Mouse (Mus musculus) hindbrain, embryonic 11.5 days (tissue): Measurements from ENCODE around the gene Slc25a36. TPM values are rescaled to one million over a fixed set of nuclear protein-coding genes. Genes with fewer than 3 reads are reported as not detected.
A peak's percentile ranks its signal among the peaks of the same experiment; 100 is the strongest.

ENCODE experiments used
- ATAC-seq: fragments of 200-750 bp; cut with Nextera tagmentation; 2 replicates; pipeline ENCODE4 v1.8.0; 2017; ENCODE audit warnings: mild to moderate bottlenecking, moderate TSS enrichment, moderate library complexity; ENCODE audit not compliant: low FRiP score
- DNase-seq: peaks from one replicate; pipeline ENCODE4 v3.0.0-alpha.2; 2015; ENCODE audit warnings: low spot score
- H3K27ac ChIP-seq: fragments of 300-500 bp; sonication (generic); 2 replicates; pipeline ENCODE4 v1.5.1; 2014; ENCODE audit warnings: mild to moderate bottlenecking, low read depth, low read length
- H3K27me3 ChIP-seq: fragments of 300-500 bp; sonication (generic); 2 replicates; pipeline ENCODE4 v1.6.1; 2014; ENCODE audit warnings: mild to moderate bottlenecking, low read length, moderate library complexity, mixed read lengths; ENCODE audit not compliant: control insufficient read depth, insufficient read depth
- H3K36me3 ChIP-seq: fragments of 300-500 bp; sonication (generic); 2 replicates; pipeline ENCODE4 v1.6.1; 2014; ENCODE audit warnings: mild to moderate bottlenecking, low read length, moderate library complexity, mixed read lengths; ENCODE audit not compliant: control insufficient read depth, insufficient read depth
- H3K4me1 ChIP-seq: fragments of 300-500 bp; sonication (generic); replicated peaks from 2 replicates; pipeline ENCODE4 v1.6.1; 2014; ENCODE audit warnings: low read length, mixed read lengths; ENCODE audit not compliant: control insufficient read depth, insufficient read depth
- H3K4me2 ChIP-seq: fragments of 300-500 bp; sonication (generic); replicated peaks from 2 replicates; pipeline ENCODE4 v1.6.1; 2014; ENCODE audit warnings: mild to moderate bottlenecking, low read depth, low read length
- H3K4me3 ChIP-seq: fragments of 300-500 bp; sonication (generic); 2 replicates; pipeline ENCODE4 v1.5.1; 2014; ENCODE audit warnings: low read depth, low read length
- H3K9ac ChIP-seq: fragments of 300-500 bp; sonication (generic); 2 replicates; pipeline ENCODE4 v1.6.1; 2014; ENCODE audit warnings: low read depth, low read length
- H3K9me3 ChIP-seq: fragments of 300-500 bp; sonication (generic); 2 replicates; pipeline ENCODE4 v1.6.1; 2016; ENCODE audit warnings: low read length; ENCODE audit not compliant: control insufficient read depth
- WGBS: fragments of 180-500 bp; shearing (Covaris S2); extraction: QIAGEN DNeasy Blood & Tissue Kit; methylation state at CpG from one replicate; pipeline ENCODE4 v1.1.7; 2014; 5-methylcytosine and 5-hydroxymethylcytosine counted together
- polyA plus RNA-seq: library from polyadenylated mRNA; unstranded; fragments of >200 nt; fragmentation: Nextera tagmentation; extraction: Ambion mirVana; gene quantifications from 2 replicates; pipeline ENCODE4 v1.2.1, GENCODE M21; 2014

Slc25a36 gene
- polyA plus RNA-seq, result 79.1 and 91.0 TPM in 2 replicates

DNA sequence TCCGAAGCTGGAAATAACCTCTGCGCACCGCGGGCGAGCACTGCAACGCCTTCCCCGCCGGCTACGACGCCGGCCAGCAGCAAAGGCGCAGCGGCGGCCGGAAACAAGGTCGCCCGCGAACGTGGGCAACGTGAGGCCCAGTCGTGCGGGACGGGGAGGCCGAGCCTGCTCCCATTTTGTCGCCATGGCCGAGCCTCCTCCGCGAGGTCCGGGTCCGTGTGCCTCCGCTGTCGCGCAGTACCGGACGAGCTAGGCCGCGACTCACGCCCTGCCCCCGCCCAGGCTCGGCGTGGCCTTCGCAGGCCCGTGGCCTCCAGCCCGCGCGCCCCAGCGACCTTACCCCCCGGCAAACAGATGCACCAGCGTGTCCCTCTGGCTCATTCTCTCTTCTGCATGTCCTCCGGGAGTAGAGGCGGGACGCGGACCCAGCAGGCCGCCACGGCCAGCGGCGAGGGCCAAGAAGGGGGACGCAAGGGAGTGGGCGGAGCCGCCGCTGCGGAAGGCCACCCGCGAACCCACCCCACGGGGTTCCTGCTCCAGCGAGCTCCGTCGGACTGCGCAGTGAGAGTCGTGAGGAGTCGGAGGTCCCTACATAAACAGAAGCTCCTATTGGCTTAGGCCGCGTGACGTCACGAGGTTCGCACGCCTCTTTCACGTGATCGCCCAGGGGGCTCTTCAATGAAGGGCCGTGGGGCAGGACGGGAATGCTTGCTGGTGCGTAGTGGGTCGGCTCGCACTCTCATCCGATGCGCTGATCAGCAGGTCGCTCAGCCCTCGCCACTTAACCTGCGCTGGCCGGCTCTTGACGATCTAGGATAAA lies at the start of gene Slc25a36:
TSS of gene Slc25a36 (minus strand) at position 587 of the 820 bp plus-strand sequence.
- H3K27ac ChIP-seq, result peak within 1 kb of the TSS; percentile 81
- WGBS, result under 1% methylated on average over 87 of the region's 91 CpGs
- no peaks in the 10 kb centered on the region for H3K9me3 ChIP-seq

DNA sequence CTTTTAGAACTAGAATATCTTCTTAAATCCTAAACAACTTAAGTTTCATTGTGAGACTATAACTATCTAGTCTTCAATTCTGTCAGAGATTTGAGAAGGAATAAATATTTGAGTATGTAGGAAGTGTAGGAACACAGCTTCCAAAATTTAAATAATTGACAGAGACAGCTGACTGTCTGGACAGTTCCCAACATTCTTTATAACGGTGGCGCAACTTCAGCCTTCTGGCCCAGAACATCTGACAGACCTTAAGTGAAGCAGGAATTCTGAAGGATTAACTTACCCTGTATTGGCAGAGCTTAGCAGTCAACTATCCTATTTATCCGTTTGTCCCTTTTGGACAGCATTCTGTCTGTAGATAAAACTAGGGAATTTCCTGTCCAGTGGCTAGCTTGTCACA lies 47.5 kb upstream of the Slc25a36 start:
- WGBS, result 86% methylated on average over 3 of the region's 3 CpGs
- no peak for ATAC-seq

More for the DNA sequence above, at the start of gene Slc25a36:
- DNase-seq (peak; percentile 98), ATAC-seq (peak; percentile 99)
- no peaks in the 10 kb centered on the region for H3K36me3 ChIP-seq
- peak within 1 kb of the TSS; percentile 61 for H3K4me2 ChIP-seq
- no peaks in the 10 kb centered on the region for H3K4me1 ChIP-seq
- peak within 1 kb of the TSS; percentile 83 for H3K9ac ChIP-seq
- peak within 1 kb of the TSS; percentile 86 for H3K4me3 ChIP-seq
- no peaks in the 10 kb centered on the region for H3K27me3 ChIP-seq

DNA sequence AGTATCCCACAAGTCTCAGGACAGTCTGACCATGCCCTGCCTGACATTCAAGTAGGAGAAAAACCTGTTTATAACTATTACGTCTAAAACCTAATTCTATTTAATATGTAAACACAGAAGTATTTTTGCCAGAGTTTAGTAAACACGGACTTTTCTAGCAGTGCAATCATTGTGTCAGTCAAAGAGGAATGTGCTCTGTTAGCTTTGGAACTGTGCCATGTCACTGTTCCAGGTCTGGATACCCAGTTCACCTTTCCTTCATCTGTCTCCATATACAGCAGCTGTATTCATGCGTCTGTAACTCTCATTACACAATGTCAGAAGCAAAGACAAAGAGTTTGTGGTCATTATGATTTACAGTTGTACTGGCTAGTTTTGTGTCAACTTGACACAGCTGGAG lies 45.0 kb upstream of the Slc25a36 start:
- no peak for DNase-seq
- H3K4me2 ChIP-seq, result no peak overlapping the region
- H3K9ac ChIP-seq, result no peak overlapping the region
- no peak for ATAC-seq
- H3K36me3 ChIP-seq, result no peaks in the 10 kb centered on the region
- no peaks in the 10 kb centered on the region for H3K4me1 ChIP-seq
- H3K4me3 ChIP-seq, result no peak overlapping the region
- no peaks in the 10 kb centered on the region for H3K9me3 ChIP-seq
- 79% methylated on average over 3 of the region's 3 CpGs for WGBS
- no peaks in the 10 kb centered on the region for H3K27me3 ChIP-seq
- no peak overlapping the region for H3K27ac ChIP-seq

More for the DNA sequence above, 47.5 kb upstream of the Slc25a36 start:
- Histone ChIP-seq H3K27ac (no peak overlapping the region), H3K4me3 (no peak overlapping the region), H3K4me2 (no peak overlapping the region), H3K9me3 (no peaks in the 10 kb centered on the region), H3K4me1 (no peaks in the 10 kb centered on the region), H3K36me3 (no peaks in the 10 kb centered on the region), H3K27me3 (no peaks in the 10 kb centered on the region), H3K9ac (no peak overlapping the region)
- DNase-seq, result no peak

DNA sequence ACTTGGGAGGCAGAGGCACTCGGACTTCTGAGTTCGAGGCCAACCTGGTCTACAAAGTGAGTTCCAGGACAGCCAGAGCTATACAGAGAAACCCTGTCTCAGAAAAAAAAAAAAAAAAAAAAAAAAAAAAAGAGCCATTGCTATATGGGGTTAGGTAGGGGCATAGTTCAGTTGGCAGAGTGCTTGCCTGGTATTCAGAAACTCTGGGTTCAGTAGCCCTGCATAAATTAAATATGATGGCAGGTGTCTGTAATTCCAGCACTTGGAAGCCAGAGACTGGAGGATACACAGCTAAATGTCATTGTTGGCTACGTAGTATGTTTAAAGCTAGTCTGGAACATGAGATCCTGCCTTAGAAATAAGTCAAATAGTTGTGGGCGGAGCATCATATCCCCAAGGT lies 44.0 kb upstream of the Slc25a36 start:
- no peak for ATAC-seq
- WGBS, result 91% methylated on average over 4 of the region's 4 CpGs

DNA sequence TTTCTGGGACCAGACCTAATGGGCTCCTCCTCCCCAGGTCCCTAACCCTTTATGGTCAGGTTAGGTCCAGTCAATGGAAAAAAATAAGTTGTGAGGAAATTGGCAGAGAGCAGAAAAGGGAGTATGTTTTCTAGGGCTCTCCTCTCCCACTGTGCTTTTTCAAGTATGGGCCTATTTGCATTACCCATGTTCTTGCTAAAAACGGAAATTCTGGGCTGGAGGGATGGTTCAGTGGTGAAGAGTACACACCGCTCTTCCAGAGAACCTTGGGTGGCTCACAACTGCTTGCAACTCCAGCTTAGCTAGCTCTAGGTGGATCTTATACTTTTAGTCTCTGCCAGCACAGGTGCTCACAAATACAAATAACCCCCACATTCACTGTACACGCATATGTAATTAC lies 42.0 kb upstream of the Slc25a36 start:
- Histone ChIP-seq H3K4me3 (no peak overlapping the region), H3K4me1 (no peaks in the 10 kb centered on the region), H3K9me3 (no peaks in the 10 kb centered on the region), H3K4me2 (no peak overlapping the region), H3K27me3 (no peaks in the 10 kb centered on the region), H3K9ac (no peak overlapping the region), H3K36me3 (no peaks in the 10 kb centered on the region), H3K27ac (no peak overlapping the region)
- ATAC-seq (no peak), DNase-seq (no peak)
- 94% methylated on average over 3 of the region's 3 CpGs for WGBS

More for the DNA sequence above, 44.0 kb upstream of the Slc25a36 start:
- Histone ChIP-seq H3K27ac (no peak overlapping the region), H3K36me3 (no peaks in the 10 kb centered on the region), H3K4me2 (no peak overlapping the region), H3K4me3 (no peak overlapping the region), H3K9ac (no peak overlapping the region), H3K27me3 (no peaks in the 10 kb centered on the region), H3K9me3 (no peaks in the 10 kb centered on the region), H3K4me1 (no peaks in the 10 kb centered on the region)
- no peak for DNase-seq

DNA sequence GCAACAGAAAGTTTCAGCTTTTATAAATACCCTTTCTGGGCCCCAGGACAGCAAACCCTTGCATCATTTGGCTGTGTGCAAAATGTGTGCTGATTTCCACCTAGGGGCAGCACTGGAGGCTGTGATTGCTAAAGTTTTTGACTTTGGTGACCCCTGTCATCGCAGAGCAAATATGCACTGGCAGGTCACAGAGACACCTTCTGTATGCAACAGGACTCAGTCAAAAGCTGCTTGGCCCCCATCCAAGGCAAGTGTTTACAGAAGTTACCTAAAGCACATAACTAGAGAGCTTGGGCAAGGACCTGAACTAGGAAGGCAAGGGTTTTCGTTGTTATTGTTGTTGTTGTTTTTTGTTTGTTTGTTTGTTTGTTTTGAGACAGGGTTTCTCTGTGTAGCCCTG lies 36.3 kb upstream of the Slc25a36 start:
- no peak overlapping the region for H3K4me3 ChIP-seq
- WGBS, result 91% methylated on average over 2 of the region's 2 CpGs
- H3K9ac ChIP-seq, result no peak overlapping the region
- DNase-seq (no peak), ATAC-seq (no peak)
- no peaks in the 10 kb centered on the region for H3K36me3 ChIP-seq
- H3K27me3 ChIP-seq, result no peaks in the 10 kb centered on the region
- no peaks in the 10 kb centered on the region for H3K9me3 ChIP-seq
- H3K4me2 ChIP-seq, result no peak overlapping the region
- H3K27ac ChIP-seq, result no peak overlapping the region
- no peaks in the 10 kb centered on the region for H3K4me1 ChIP-seq

DNA sequence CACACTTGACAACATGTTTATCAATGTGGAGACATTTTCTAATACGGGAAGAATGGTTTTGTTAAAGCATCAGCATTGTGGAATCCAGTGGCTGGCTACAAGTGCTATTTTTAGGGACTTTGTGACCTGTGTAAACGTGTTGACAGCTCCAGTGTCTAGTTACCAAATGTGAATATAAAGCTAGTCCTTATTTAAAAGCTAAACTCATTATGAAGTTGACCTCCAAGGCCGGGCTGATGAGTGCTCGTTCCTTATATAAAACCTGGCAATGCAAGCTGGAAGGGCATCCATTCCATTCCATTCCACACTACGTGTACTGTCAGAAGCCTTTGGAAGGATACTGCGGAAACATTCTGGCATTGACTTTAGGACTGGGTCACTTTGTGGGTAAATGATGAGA lies 34.4 kb upstream of the Slc25a36 start:
- WGBS, result 81% methylated on average over 6 of the region's 6 CpGs
- Histone ChIP-seq H3K9ac (no peak overlapping the region), H3K9me3 (no peaks in the 10 kb centered on the region), H3K4me1 (no peaks in the 10 kb centered on the region), H3K4me3 (no peak overlapping the region), H3K4me2 (no peak overlapping the region), H3K36me3 (no peaks in the 10 kb centered on the region), H3K27me3 (no peaks in the 10 kb centered on the region), H3K27ac (no peak overlapping the region)
- no peak for ATAC-seq
- DNase-seq, result no peak

DNA sequence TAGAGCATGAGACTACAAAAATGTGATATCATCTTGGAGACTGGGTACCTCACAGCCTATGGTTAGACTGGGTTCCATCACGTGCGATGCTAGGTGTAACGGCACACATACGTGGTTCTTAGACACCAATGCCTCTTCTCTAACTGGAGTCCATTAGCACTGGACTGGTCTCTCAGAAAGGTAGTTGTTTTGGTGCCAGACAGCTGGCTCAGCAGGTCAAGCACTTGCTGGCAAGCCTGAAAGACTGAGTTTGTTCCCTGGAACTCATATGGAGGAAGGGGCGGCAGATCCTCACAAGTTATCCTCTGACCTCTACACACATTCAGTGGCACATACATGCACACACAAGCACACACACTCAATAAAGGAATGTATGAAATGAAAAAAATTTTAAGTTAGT lies 32.5 kb upstream of the Slc25a36 start:
- DNase-seq, result no peak
- Histone ChIP-seq H3K9me3 (no peaks in the 10 kb centered on the region), H3K36me3 (no peaks in the 10 kb centered on the region), H3K4me1 (no peaks in the 10 kb centered on the region), H3K4me3 (no peak overlapping the region), H3K27ac (no peak overlapping the region), H3K9ac (no peak overlapping the region), H3K4me2 (no peak overlapping the region), H3K27me3 (no peaks in the 10 kb centered on the region)
- 89% methylated on average over 5 of the region's 5 CpGs for whole genome bisulfite sequencing
- ATAC-seq, result no peak

DNA sequence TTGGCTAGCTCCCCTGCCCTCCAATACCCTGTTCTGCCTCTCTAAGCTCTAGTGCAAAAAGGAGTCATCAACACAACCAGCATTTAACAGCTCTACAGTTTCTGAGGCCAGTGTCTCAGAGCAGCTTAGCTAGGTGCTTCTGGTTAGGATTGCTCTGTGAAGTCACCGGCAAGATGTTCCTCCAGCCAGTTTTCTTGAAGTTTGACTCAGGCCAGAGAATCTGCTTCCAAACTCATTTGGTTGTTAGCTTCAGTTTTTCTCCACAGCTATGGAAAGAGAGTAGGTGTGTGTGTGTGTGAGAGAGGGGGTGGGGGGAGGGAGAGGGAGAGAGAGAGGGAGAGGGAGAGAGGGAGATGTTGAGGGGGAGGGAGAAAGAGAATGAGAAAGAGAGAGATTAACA lies 31.6 kb upstream of the Slc25a36 start:
- Histone ChIP-seq H3K4me3 (no peak overlapping the region), H3K36me3 (no peaks in the 10 kb centered on the region), H3K27ac (no peak overlapping the region), H3K27me3 (no peaks in the 10 kb centered on the region), H3K9ac (no peak overlapping the region), H3K4me2 (no peak overlapping the region), H3K9me3 (no peaks in the 10 kb centered on the region), H3K4me1 (no peaks in the 10 kb centered on the region)
- ATAC-seq, result no peak
- no peak for DNase-seq
- 92% methylated on average over 1 of the region's 1 CpGs for WGBS
